Mouse (Mus musculus) frontal cortex, postnatal 36 days (tissue): ENCODE measurements around the gene Hist1h3f.
A peak's percentile ranks its signal among the peaks of the same experiment; 100 is the strongest.

Experiments used
- DNase-seq, 2 experiments: peaks; one replicate each; pipeline ENCODE4 v3.0.0; 2022; ENCODE audit warnings: low spot score in 2 of 2

Hist1h3f gene

GRCm38 (mm10) chr13:23518295-23518603 is 25.6 kb upstream of the Hist1h3f start:
- DNase-seq: no peak

GRCm38 (mm10) chr13:23518885-23519284 is 25.0 kb upstream of the Hist1h3f start:
- DNase-seq: peak; percentile 91 to 92

- peak; percentile 86 to 91 for DNase-seq
Measured at GRCm38 (mm10) chr13:23519416-23519815, 24.4 kb upstream of the Hist1h3f start.

GRCm38 (mm10) chr13:23521703-23522102 is 22.1 kb upstream of the Hist1h3f start:
- DNase-seq: peak; percentile 85 to 87

- no peak for DNase-seq
Measured at GRCm38 (mm10) chr13:23523976-23524375, 19.9 kb upstream of the Hist1h3f start.

GRCm38 (mm10) chr13:23524654-23525053 is 19.2 kb upstream of the Hist1h3f start:
- DNase-seq: peak; percentile 68 to 79

- DNase-seq: no peak
Measured at GRCm38 (mm10) chr13:23525901-23526300, 18.0 kb upstream of the Hist1h3f start.

- DNase-seq: peak; percentile 96 to 97
Measured at GRCm38 (mm10) chr13:23526312-23526711, 17.5 kb upstream of the Hist1h3f start.

GRCm38 (mm10) chr13:23529005-23529404 is 14.8 kb upstream of the Hist1h3f start:
- no peak for DNase-seq

GRCm38 (mm10) chr13:23529480-23530165 is 14.2 kb upstream of the Hist1h3f start:
- no peak for DNase-seq

GRCm38 (mm10) chr13:23530181-23530900 is 13.5 kb upstream of the Hist1h3f start:
- DNase-seq: peak; percentile 74 to 86

GRCm38 (mm10) chr13:23530901-23531875 is 12.7 kb upstream of the Hist1h3f start, which contains the start of gene Hist1h4h:
Hist1h4h (plus strand) TSS chr13:23531050.
- DNase-seq: peak; percentile 97 to 99

GRCm38 (mm10) chr13:23532262-23533075 is 11.4 kb upstream of the Hist1h3f start:
- DNase-seq: no peak

GRCm38 (mm10) chr13:23533560-23534367 is 10.1 kb upstream of the Hist1h3f start, which contains the start of gene Hist1h2af:
Hist1h2af (plus strand) TSS chr13:23533906.
- DNase-seq: peak; percentile 64 to 87

- DNase-seq: no peak
Measured at GRCm38 (mm10) chr13:23534368-23535131, 9.3 kb upstream of the Hist1h3f start.

- peak; percentile 87 to 95 for DNase-seq
Measured at GRCm38 (mm10) chr13:23535137-23536075, 8.4 kb upstream of the Hist1h3f start, which contains the start of gene Hist1h3g. Hist1h3g (plus strand) TSS chr13:23535422.

GRCm38 (mm10) chr13:23536076-23536822 is 7.6 kb upstream of the Hist1h3f start:
- DNase-seq: no peak
